Mouse (Mus musculus) liver, embryonic 14.5 days (tissue): ENCODE data around the gene Snx20. TPM values are rescaled to one million over a fixed set of nuclear protein-coding genes. Genes with fewer than 3 reads are reported as not detected.

Experiments
- ATAC-seq: fragments of 200-750 bp; cut with Nextera tagmentation; 2 replicates; pipeline ENCODE4 v1.8.0; 2017; ENCODE audit warnings: moderate number of reproducible peaks, mild to moderate bottlenecking, moderate library complexity; ENCODE audit not compliant: insufficient read depth
- DNase-seq, 3 experiments: peaks; one replicate each; pipeline ENCODE4 v3.0.0-alpha.2; 2012 to 2013; ENCODE audit warnings: low read depth in 3 of 3, low spot score in 3 of 3
- H3K27ac ChIP-seq: fragments of 300-500 bp; sonication (generic); 2 replicates; pipeline ENCODE4 v1.5.1; 2014; ENCODE audit warnings: moderate library complexity, mild to moderate bottlenecking, control low read depth, inconsistent platforms
- H3K27me3 ChIP-seq: fragments of 300-500 bp; sonication (generic); 2 replicates; pipeline ENCODE4 v1.6.1; 2014; ENCODE audit warnings: mild to moderate bottlenecking, low read length, moderate library complexity; ENCODE audit not compliant: control insufficient read depth, insufficient read depth
- H3K36me3 ChIP-seq: fragments of 300-500 bp; sonication (generic); replicated peaks from 2 replicates; pipeline ENCODE4 v1.6.1; 2014; ENCODE audit warnings: low read depth; ENCODE audit not compliant: control insufficient read depth, insufficient read depth
- H3K4me1 ChIP-seq, 2 experiments: fragments of 200-500 bp in 1 of 2; fragments of 300-500 bp in 1 of 2; sonication (generic) in 1 of 2; replicated peaks; 2 replicates each; pipeline ENCODE4 v1.6.1; 2012 to 2014; ENCODE audit warnings: antibody characterized with exemption in 1 of 2, inconsistent platforms in 1 of 2, low read length in 1 of 2; ENCODE audit not compliant: control insufficient read depth in 2 of 2, insufficient read depth in 2 of 2
- H3K4me2 ChIP-seq: fragments of 300-500 bp; sonication (generic); 2 replicates; pipeline ENCODE4 v1.6.1; 2014; ENCODE audit warnings: low read depth, mild to moderate bottlenecking, control low read depth, moderate library complexity
- H3K4me3 ChIP-seq, 2 experiments: fragments of 200-500 bp in 1 of 2; fragments of 300-500 bp in 1 of 2; sonication (generic) in 1 of 2; 2 replicates each; pipeline ENCODE4 v1.5.1; 2012 to 2014; ENCODE audit warnings: low read depth in 2 of 2, low read length in 2 of 2, mild to moderate bottlenecking in 2 of 2, control low read depth in 1 of 2, inconsistent platforms in 1 of 2, moderate library complexity in 1 of 2; ENCODE audit not compliant: insufficient read depth in 1 of 2
- H3K9ac ChIP-seq: fragments of 300-500 bp; sonication (generic); replicated peaks from 2 replicates; pipeline ENCODE4 v1.6.1; 2014; ENCODE audit warnings: mild to moderate bottlenecking, control low read depth, moderate library complexity
- H3K9me3 ChIP-seq: fragments of 300-500 bp; sonication (generic); 2 replicates; pipeline ENCODE4 v1.6.1; 2016; ENCODE audit warnings: low read length, mixed read lengths; ENCODE audit not compliant: control insufficient read depth
- CTCF ChIP-seq: IDR thresholded peaks from 2 replicates; pipeline ENCODE4 v1.5.1; 2016; ENCODE audit warnings: antibody characterized with exemption, low read depth, control low read depth
- EP300 ChIP-seq: IDR thresholded peaks from 2 replicates; pipeline ENCODE4 v1.6.1; 2016; ENCODE audit warnings: antibody characterized with exemption, low read depth
- WGBS: fragments of 180-500 bp; shearing (Covaris S2); extraction: QIAGEN DNeasy Blood & Tissue Kit; methylation state at CpG from one replicate; pipeline ENCODE4 v1.1.7; 2014; ENCODE audit not compliant: insufficient replicate concordance; 5-methylcytosine and 5-hydroxymethylcytosine counted together
- polyA plus RNA-seq, 2 experiments: library from polyadenylated mRNA; depleted of rRNA in 1 of 2; stranded (reverse) in 1 of 2; unstranded in 1 of 2; fragments of >200 nt; fragmentation: Nextera tagmentation in 1 of 2; extraction: Ambion mirVana in 1 of 2; gene quantifications; 2 replicates each; pipeline versions ENCODE4 v1.2.1 to v1.2.3; 2012 to 2014

Gene Snx20
- polyA plus RNA-seq, 2 experiments, result 2.5 to 3.0 TPM

DNA sequence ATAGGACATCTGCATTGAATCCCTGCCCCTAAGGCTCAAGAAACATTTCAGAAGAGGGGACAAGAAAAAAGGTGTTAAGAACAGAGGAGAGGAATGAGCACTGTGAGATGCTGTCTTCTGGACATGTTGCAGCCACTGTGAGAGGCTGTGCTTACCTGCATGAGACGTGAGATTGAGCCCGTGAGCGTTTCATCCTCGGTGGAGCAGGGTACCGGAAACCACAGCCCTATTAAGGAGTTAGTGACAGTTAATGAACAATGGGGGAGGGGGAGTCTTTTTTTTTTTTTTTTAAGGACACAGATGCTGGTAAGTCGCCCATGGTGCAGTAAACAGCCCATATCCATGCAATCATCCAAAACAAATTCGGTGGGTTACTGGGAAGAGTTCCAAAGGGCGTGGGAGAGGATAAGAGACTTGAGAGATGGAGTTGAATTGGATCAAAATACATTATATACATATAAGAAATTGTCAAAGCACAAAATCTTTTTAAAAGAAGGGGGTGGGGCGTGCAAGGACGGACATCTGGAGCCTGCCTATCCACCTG, 32.4 kb downstream of the Snx20 start:
- no peak for ATAC-seq
- Histone ChIP-seq H3K27me3 (no peaks in the 10 kb centered on the region), H3K4me3 (no peak overlapping the region), H3K9me3 (no peaks in the 10 kb centered on the region), H3K4me2 (no peak overlapping the region), H3K4me1 (no peaks in the 10 kb centered on the region), H3K27ac (no peak overlapping the region), H3K9ac (no peak overlapping the region), H3K36me3 (no peaks in the 10 kb centered on the region)
- no peak for DNase-seq
- TF ChIP-seq CTCF (no peak), EP300 (no peak)
- 13% methylated on average over 10 of the region's 10 CpGs for WGBS

DNA sequence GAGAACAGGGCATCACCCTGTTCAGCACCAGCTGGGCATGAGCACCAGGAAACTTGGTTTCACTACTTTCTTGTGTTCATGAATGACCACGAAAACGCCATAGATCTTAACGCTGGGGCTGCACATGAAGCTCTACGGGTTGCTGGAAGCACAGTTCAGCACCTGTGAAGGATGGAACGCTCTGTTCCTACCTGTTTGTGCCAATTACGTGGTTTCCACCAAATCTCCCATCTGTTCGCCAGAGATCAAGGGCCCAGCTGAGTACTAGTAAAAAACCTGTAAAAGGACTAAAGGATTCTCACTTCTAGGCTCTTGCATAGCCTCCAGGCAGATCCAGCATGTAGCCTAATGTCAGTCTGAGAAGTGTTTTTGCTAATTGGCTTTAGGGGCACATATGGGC, 36.4 kb downstream of the Snx20 start:
- Histone ChIP-seq H3K36me3 (no peaks in the 10 kb centered on the region), H3K4me1 (no peaks in the 10 kb centered on the region), H3K4me3 (no peak overlapping the region), H3K27me3 (no peaks in the 10 kb centered on the region), H3K4me2 (no peak overlapping the region), H3K27ac (no peak overlapping the region), H3K9ac (no peak overlapping the region), H3K9me3 (no peaks in the 10 kb centered on the region)
- TF ChIP-seq CTCF (no peak), EP300 (no peak)
- ATAC-seq (no peak), DNase-seq (no peak)
- WGBS, result 62% methylated on average over 7 of the region's 7 CpGs

DNA sequence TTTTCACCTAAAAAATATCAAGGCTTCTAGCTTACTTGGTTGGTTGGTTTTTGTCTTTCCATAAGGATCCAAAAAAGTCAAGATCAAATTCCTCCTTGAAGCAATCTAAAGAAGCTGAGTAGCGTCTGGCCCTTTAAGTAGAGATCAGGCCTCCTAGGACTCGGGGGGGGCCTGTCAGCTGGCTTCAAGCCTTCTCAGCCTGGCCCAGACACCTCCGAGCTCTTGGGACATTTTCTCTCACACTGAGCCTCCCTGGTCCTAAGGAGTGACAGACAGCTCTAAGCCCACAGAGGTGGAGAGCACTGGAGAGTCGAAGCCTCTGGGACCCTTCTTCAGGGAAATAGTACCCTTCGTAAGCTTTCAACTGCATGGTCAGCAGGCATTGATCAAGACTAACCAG, 37.4 kb downstream of the Snx20 start:
- H3K9ac ChIP-seq, result no peak overlapping the region
- H3K36me3 ChIP-seq, result no peaks in the 10 kb centered on the region
- H3K4me1 ChIP-seq, result no peaks in the 10 kb centered on the region
- no peak overlapping the region for H3K4me2 ChIP-seq
- H3K27me3 ChIP-seq, result no peaks in the 10 kb centered on the region
- ATAC-seq (no peak), DNase-seq (no peak)
- 56% methylated on average over 5 of the region's 5 CpGs for WGBS
- TF ChIP-seq CTCF, result no peak
- TF ChIP-seq EP300, result no peak
- H3K27ac ChIP-seq, result no peak overlapping the region
- H3K9me3 ChIP-seq, result no peaks in the 10 kb centered on the region
- H3K4me3 ChIP-seq, result no peak overlapping the region

DNA sequence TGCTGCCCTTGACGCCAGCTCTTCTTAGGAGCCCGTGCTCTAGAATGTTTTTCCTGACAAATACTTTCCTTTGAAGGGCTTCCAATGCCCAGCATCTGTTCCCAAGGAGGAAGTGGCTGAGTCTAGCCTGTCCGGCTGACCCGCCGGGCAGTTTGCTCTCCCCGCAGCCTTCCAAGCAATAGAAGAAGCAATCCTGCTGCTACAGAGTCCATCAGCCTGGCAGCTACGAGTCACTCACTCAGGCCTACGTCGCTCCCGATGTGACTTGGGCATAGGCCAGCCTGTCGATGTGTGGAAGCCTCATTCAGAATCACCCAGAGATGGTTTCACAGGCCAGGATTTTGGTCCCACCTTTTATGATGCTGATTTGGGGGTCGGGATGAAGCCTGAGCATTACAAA, 39.9 kb downstream of the Snx20 start:
- 67% methylated on average over 12 of the region's 12 CpGs for WGBS
- Histone ChIP-seq H3K9ac (no peak overlapping the region), H3K4me2 (no peak overlapping the region), H3K9me3 (no peaks in the 10 kb centered on the region), H3K4me1 (no peaks in the 10 kb centered on the region), H3K27me3 (no peaks in the 10 kb centered on the region), H3K4me3 (no peak overlapping the region), H3K27ac (no peak overlapping the region), H3K36me3 (no peaks in the 10 kb centered on the region)
- no peak for DNase-seq
- TF ChIP-seq CTCF (no peak), EP300 (no peak)
- ATAC-seq, result no peak

GRCm38 (mm10) chr8:88593947-88594346, 42.0 kb downstream of the Snx20 start:
- no peak overlapping the region for H3K9ac ChIP-seq
- no peaks in the 10 kb centered on the region for H3K36me3 ChIP-seq
- no peaks in the 10 kb centered on the region for H3K4me1 ChIP-seq
- H3K9me3 ChIP-seq, result no peaks in the 10 kb centered on the region
- no peak overlapping the region for H3K4me3 ChIP-seq
- no peak overlapping the region for H3K4me2 ChIP-seq
- H3K27me3 ChIP-seq, result no peaks in the 10 kb centered on the region
- 75% methylated on average over 1 of the region's 1 CpGs for WGBS
- ATAC-seq (no peak), DNase-seq (no peak)
- H3K27ac ChIP-seq, result no peak overlapping the region
- TF ChIP-seq EP300 (no peak), CTCF (no peak)
